Mouse (Mus musculus): Measurements from ENCODE around the gene Ppfibp2.

The Ppfibp2 gene

DNA sequence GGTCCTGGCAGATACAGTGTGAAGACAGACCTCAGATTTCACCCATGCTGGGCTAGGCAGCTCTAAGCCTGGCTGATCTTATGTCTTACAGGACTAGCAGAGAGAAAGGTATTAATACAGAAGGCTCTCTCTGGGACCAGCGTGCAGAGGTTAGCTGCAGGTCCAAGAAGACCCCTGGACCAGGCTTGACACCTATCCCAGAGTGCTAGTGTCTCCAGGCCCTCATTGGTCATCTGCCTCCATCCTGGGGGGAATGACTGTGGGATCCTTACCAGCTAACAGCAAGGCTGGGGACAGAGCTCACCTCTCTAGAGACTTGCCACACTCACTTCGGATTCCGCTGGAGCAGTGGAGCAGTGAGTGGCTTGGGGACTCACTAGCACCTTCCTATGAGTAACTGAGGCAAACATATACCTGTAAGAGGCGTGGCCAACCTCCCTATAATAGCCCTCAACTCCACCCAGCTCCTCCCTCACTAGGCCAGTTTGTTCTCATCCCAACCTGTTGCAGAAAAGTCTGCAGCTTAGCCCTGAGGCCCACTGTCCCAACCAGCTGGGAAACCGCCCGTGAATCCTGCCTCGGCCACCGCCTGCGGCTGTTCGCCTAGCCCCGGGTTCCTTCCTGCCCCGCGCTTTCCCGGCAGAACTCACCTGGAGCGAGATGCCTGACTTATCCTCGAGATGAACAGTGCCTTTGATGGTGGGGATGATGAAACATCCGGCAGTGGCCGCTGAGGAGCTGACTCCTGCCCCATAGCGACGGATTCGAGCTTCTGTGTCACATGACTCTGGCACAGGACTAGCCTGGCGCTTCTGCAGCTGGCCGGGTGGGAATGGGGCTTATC lies 162.5 kb downstream of the Ppfibp2 start, which contains the start of gene Cyb5r2:
Gene Cyb5r2 (minus strand): TSS at position 725 of the 844 bp plus-strand sequence.
- DNase-seq = no peak

DNA sequence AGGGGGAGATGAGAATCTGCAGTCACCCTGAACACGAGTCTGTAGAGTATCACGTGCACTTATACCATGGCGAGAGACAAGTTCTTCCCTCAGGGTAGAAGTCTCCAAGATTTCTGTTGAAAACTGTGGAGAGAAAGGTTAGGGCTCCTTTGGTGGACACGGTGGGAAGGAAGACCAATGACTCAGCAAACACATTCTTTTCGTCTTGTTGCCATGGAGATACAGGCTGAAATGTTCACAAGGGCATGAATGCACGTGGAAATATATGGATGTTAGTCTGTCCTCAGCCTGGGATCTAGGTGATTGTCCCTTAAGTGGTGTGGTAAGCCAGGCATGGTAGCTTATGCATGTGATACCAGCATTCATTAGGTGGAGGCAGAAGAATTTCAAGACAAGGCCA lies 175.8 kb downstream of the Ppfibp2 start:
- DNase-seq = no peak

GRCm38 (mm10) chr7:107778216-107778615 lies 183.2 kb downstream of the Ppfibp2 start:
- DNase-seq = no peak

GRCm38 (mm10) chr7:107779611-107780010 lies 184.6 kb downstream of the Ppfibp2 start:
- DNase-seq = peak; percentile 33

GRCm38 (mm10) chr7:107787977-107788620 lies 193.1 kb downstream of the Ppfibp2 start:
- peak; percentile 38 for DNase-seq

DNA sequence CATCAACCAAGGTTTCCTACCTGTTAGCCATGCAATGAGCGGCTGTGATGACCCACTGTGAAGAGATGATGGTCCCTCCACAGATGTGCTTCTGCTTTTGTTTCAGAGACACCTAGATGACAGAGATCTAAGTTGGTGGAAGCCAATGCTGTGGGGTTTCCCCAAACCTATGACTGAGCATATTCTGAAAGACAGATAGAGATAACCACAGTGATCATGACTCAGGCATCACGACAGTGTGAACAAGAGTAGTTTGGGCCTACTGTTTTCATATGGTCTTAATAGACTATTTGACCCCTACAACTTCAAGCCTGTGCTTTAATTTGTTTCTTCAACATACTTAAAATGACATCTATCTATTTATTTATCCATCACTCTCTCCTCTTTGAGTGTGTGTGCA lies 201.5 kb downstream of the Ppfibp2 start:
- no peak for DNase-seq
